Mouse (Mus musculus) hindbrain, postnatal 0 days (tissue): Measurements from ENCODE around the gene Zcrb1. TPM values are rescaled to one million over a fixed set of nuclear protein-coding genes. Genes with fewer than 3 reads are reported as not detected.
"Not testable (repeated sequence)": the region's sequence is repeated elsewhere in the genome, so short reads cannot be mapped to it uniquely, and the experiment has no call there.

Experiments
- ATAC-seq: fragments of 200-750 bp; cut with Nextera tagmentation; 2 replicates; pipeline ENCODE4 v1.8.0; 2017; ENCODE audit warnings: mild to moderate bottlenecking, moderate TSS enrichment, moderate library complexity
- DNase-seq: peaks from one replicate; pipeline ENCODE4 v3.0.0-alpha.2; 2015; ENCODE audit warnings: low spot score
- H3K27ac ChIP-seq: fragments of 300-500 bp; sonication (generic); 2 replicates; pipeline ENCODE4 v1.5.1; 2014; ENCODE audit warnings: mild to moderate bottlenecking
- H3K27me3 ChIP-seq: fragments of 300-500 bp; sonication (generic); 2 replicates; pipeline ENCODE4 v1.6.1; 2014; ENCODE audit warnings: low read length, mixed read lengths; ENCODE audit not compliant: insufficient read depth
- H3K36me3 ChIP-seq: fragments of 300-500 bp; sonication (generic); 2 replicates; pipeline ENCODE4 v1.6.1; 2014; ENCODE audit warnings: low read length, mixed read lengths; ENCODE audit not compliant: insufficient read depth
- H3K4me1 ChIP-seq: fragments of 300-500 bp; sonication (generic); 2 replicates; pipeline ENCODE4 v1.6.1; 2014; ENCODE audit warnings: antibody characterized with exemption, low read length, mixed read lengths; ENCODE audit not compliant: insufficient read depth
- H3K4me2 ChIP-seq: fragments of 300-500 bp; sonication (generic); 2 replicates; pipeline ENCODE4 v1.6.1; 2014; ENCODE audit warnings: low read depth, mild to moderate bottlenecking, low read length, moderate library complexity, mixed read lengths
- H3K4me3 ChIP-seq: fragments of 300-500 bp; sonication (generic); 2 replicates; pipeline ENCODE4 v1.5.1; 2014; ENCODE audit warnings: low read length
- H3K9ac ChIP-seq: fragments of 300-500 bp; sonication (generic); replicated peaks from 2 replicates; pipeline ENCODE4 v1.6.1; 2014; ENCODE audit warnings: mild to moderate bottlenecking, low read length, moderate library complexity, mixed read lengths
- H3K9me3 ChIP-seq: fragments of 300-500 bp; sonication (generic); 2 replicates; pipeline ENCODE4 v1.6.1; 2016; ENCODE audit warnings: low read length, mixed read lengths
- CTCF ChIP-seq: IDR thresholded peaks from 2 replicates; pipeline ENCODE4 v1.5.1; 2016; ENCODE audit warnings: antibody characterized with exemption, control low read depth, low read depth
- WGBS: fragments of 180-500 bp; shearing (Covaris S2); extraction: QIAGEN DNeasy Blood & Tissue Kit; methylation state at CpG from one replicate; pipeline ENCODE4 v1.1.7; 2014; 5-methylcytosine and 5-hydroxymethylcytosine counted together
- polyA plus RNA-seq: library from polyadenylated mRNA; unstranded; fragments of >200 nt; fragmentation: Nextera tagmentation; extraction: Ambion mirVana; gene quantifications from 2 replicates; pipeline ENCODE4 v1.2.1, GENCODE M21; 2015
- total RNA-seq: library from RNA; depleted of rRNA; stranded (reverse); fragments of >200 nt; gene quantifications from 2 replicates; pipeline ENCODE4 v1.2.3, GENCODE M21; 2014

Gene Zcrb1
- total and polyA plus RNA-seq, 2 experiments from 2014 or later = 27.8 to 161 TPM

- no peaks in the 10 kb centered on the region for H3K36me3 ChIP-seq
- H3K9ac ChIP-seq = no peak overlapping the region
- H3K4me2 ChIP-seq = no peak overlapping the region
- H3K4me1 ChIP-seq = no peaks in the 10 kb centered on the region
- no peak for DNase-seq
- WGBS = over 99% methylated on average over 2 of the region's 2 CpGs
- no peak overlapping the region for H3K4me3 ChIP-seq
- H3K27me3 ChIP-seq = no peaks in the 10 kb centered on the region
- no peaks in the 10 kb centered on the region for H3K9me3 ChIP-seq
- ATAC-seq = no peak
- H3K27ac ChIP-seq = no peak overlapping the region
- no peak for TF ChIP-seq CTCF
These were observed 4.6 kb upstream of the Zcrb1 start for GRCm38 (mm10) chr15:93402730-93403129.

GRCm38 (mm10) chr15:93401446-93401845 lies 3.3 kb upstream of the Zcrb1 start:
- Histone ChIP-seq H3K4me3 (no peak overlapping the region), H3K9ac (no peak overlapping the region), H3K9me3 (no peaks in the 10 kb centered on the region), H3K27ac (no peak overlapping the region), H3K4me2 (no peak overlapping the region), H3K27me3 (no peaks in the 10 kb centered on the region), H3K36me3 (no peaks in the 10 kb centered on the region), H3K4me1 (peaks cover 9% of the 10 kb centered on the region; the same call in 1 of the 2 replicates)
- no peak for TF ChIP-seq CTCF
- no peak for ATAC-seq
- no peak for DNase-seq
- 79% methylated on average over 4 of the region's 4 CpGs for WGBS

- peak; percentile 38; the same call in 1 of the 2 replicates for ATAC-seq
- Histone ChIP-seq H3K4me2 (peak overlapping the region; percentile 81), H3K9me3 (no peaks in the 10 kb centered on the region), H3K4me3 (peak overlapping the region; percentile 98), H3K4me1 (peaks cover 9% of the 10 kb centered on the region; the same call in 1 of the 2 replicates), H3K27me3 (no peaks in the 10 kb centered on the region), H3K9ac (peak overlapping the region; percentile 98), H3K36me3 (0 out of 2 replicates have a peak, but pooled peaks cover 5% of the 10 kb centered on the region), H3K27ac (peak overlapping the region; percentile 88)
- WGBS = 1% methylated on average over 36 of the region's 36 CpGs
- no peak for DNase-seq
- no peak for TF ChIP-seq CTCF
These were observed 786 bp upstream of the Zcrb1 start for GRCm38 (mm10) chr15:93398699-93399540.

- peak overlapping the region; percentile 88; the same call in 1 of the 2 replicates for H3K27ac ChIP-seq
- no peak for DNase-seq
- TF ChIP-seq CTCF = no peak
- H3K27me3 ChIP-seq = no peaks in the 10 kb centered on the region
- peak overlapping the region; percentile 98 for H3K4me3 ChIP-seq
- peak overlapping the region; percentile 81 for H3K4me2 ChIP-seq
- ATAC-seq = no peak
- 1% methylated on average over 11 of the region's 11 CpGs for WGBS
- peaks cover 9% of the 10 kb centered on the region; the same call in 1 of the 2 replicates for H3K4me1 ChIP-seq
- peak overlapping the region; percentile 98 for H3K9ac ChIP-seq
- H3K36me3 ChIP-seq = peaks cover 12% of the 10 kb centered on the region; the same call in 1 of the 2 replicates
- H3K9me3 ChIP-seq = no peaks in the 10 kb centered on the region
These were observed 865 bp downstream of the Zcrb1 start for GRCm38 (mm10) chr15:93397269-93397668.

- Histone ChIP-seq H3K9ac (no peak overlapping the region), H3K27ac (no peak overlapping the region), H3K27me3 (no peaks in the 10 kb centered on the region), H3K4me2 (no peak overlapping the region), H3K9me3 (no peaks in the 10 kb centered on the region), H3K4me1 (no peaks in the 10 kb centered on the region), H3K36me3 (peaks cover 10% of the 10 kb centered on the region), H3K4me3 (no peak overlapping the region)
- no peak for ATAC-seq
- WGBS = 70% methylated on average over 5 of the region's 5 CpGs
- no peak for DNase-seq
- TF ChIP-seq CTCF = no peak
These were observed 16.8 kb downstream of the Zcrb1 start for GRCm38 (mm10) chr15:93381337-93381736.

GRCm38 (mm10) chr15:93379177-93379576 lies 19.0 kb downstream of the Zcrb1 start:
- no peak for ATAC-seq
- 74% methylated on average over 3 of the region's 3 CpGs for WGBS

GRCm38 (mm10) chr15:93375696-93376095 lies 22.4 kb downstream of the Zcrb1 start:
- H3K9ac ChIP-seq = no peak overlapping the region
- no peaks in the 10 kb centered on the region for H3K36me3 ChIP-seq
- H3K9me3 ChIP-seq = no peaks in the 10 kb centered on the region
- 96% methylated on average over 5 of the region's 5 CpGs for WGBS
- no peaks in the 10 kb centered on the region for H3K27me3 ChIP-seq
- no peak overlapping the region for H3K27ac ChIP-seq
- ATAC-seq (no peak), DNase-seq (no peak)
- no peaks in the 10 kb centered on the region for H3K4me1 ChIP-seq
- no peak overlapping the region for H3K4me3 ChIP-seq
- H3K4me2 ChIP-seq = no peak overlapping the region
- no peak for TF ChIP-seq CTCF

More at GRCm38 (mm10) chr15:93379177-93379576, 19.0 kb downstream of the Zcrb1 start:
- H3K9ac ChIP-seq = no peak overlapping the region
- no peak overlapping the region for H3K27ac ChIP-seq
- no peaks in the 10 kb centered on the region for H3K36me3 ChIP-seq
- no peaks in the 10 kb centered on the region for H3K27me3 ChIP-seq
- H3K4me2 ChIP-seq = no peak overlapping the region
- no peaks in the 10 kb centered on the region for H3K9me3 ChIP-seq
- peak; percentile 35; the same call in 1 of the 2 replicates for TF ChIP-seq CTCF
- no peaks in the 10 kb centered on the region for H3K4me1 ChIP-seq
- no peak overlapping the region for H3K4me3 ChIP-seq
- DNase-seq = no peak

GRCm38 (mm10) chr15:93372525-93373119 lies 25.5 kb downstream of the Zcrb1 start:
- not testable (repeated sequence) for H3K9ac ChIP-seq, ATAC-seq, H3K27ac ChIP-seq, H3K4me3 ChIP-seq, H3K27me3 ChIP-seq, DNase-seq, H3K9me3 ChIP-seq, H3K4me1 ChIP-seq, H3K36me3 ChIP-seq, H3K4me2 ChIP-seq
